Mouse (Mus musculus): ENCODE measurements around the gene Cycs. TPM values are rescaled to one million over a fixed set of nuclear protein-coding genes. Genes with fewer than 3 reads are reported as not detected.

The Cycs gene
- polyA plus RNA-seq, 1 experiment, result 51.9 TPM

- TF ChIP-seq TCF12 (IDR thresholded peaks at IDR 0.05; ENCODE audit: insufficient read depth, poor library complexity, severe bottlenecking) (no peak), MYOD1 (IDR thresholded peaks at IDR 0.05; ENCODE audit: control insufficient read depth in 1 of 3, insufficient read length in 2 of 3, low read depth in 2 of 3) (no peak), MYOG (IDR thresholded peaks at IDR 0.05; ENCODE audit: control insufficient read depth in 1 of 3, insufficient read depth in 1 of 3, insufficient read length in 2 of 3, low read depth in 2 of 3) (no peak), POLR2AphosphoS2 (IDR thresholded peaks at IDR 0.05; ENCODE audit: insufficient read length, low read depth) (no peak), E2F4 (IDR thresholded peaks at IDR 0.05; ENCODE audit: insufficient read depth) (no peak), MAX (IDR thresholded peaks at IDR 0.05; ENCODE audit: low read depth) (no peak), SRF (IDR thresholded peaks at IDR 0.05; ENCODE audit: control insufficient read depth, insufficient read length, low read depth) (no peak), CEBPB (IDR thresholded peaks at IDR 0.05; ENCODE audit: insufficient read depth, poor library complexity, severe bottlenecking) (no peak)
- no peak overlapping the region for H3K4me2 ChIP-seq (ENCODE audit: low read depth)
Measured at GRCm38 (mm10) chr6:50593334-50593845, 27.1 kb upstream of the Cycs start.

DNA sequence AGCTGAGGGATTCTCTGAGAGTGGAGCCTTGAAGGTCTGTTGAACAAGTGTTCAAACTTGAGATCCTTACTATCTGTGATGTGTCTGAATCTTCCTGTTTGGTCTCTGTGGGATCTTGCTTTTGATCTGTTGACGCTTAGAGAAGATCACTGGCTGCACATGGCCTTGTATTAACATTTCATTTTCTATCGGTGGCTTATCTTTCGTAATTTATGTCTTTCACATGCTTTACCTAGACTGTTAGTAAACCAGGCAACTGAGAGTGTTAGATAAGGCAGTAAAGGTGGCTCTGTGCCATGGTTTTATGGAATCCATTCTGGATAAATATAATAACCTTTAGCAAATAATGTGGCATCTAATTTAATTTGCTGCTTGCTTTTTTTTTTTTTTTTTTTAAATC is 23.9 kb upstream of the Cycs start:
- TF ChIP-seq CEBPB (IDR thresholded peaks at IDR 0.05; ENCODE audit: insufficient read depth, poor library complexity, severe bottlenecking), result no peak
- TF ChIP-seq POLR2AphosphoS2 (IDR thresholded peaks at IDR 0.05; ENCODE audit: insufficient read length, low read depth), result no peak
- no peak for TF ChIP-seq MAX (IDR thresholded peaks at IDR 0.05; ENCODE audit: low read depth)
- no peak for TF ChIP-seq MYOD1 (IDR thresholded peaks at IDR 0.05; ENCODE audit: control insufficient read depth in 1 of 3, insufficient read length in 2 of 3, low read depth in 2 of 3)
- no peak for TF ChIP-seq POLR2A (IDR thresholded peaks at IDR 0.05; ENCODE audit: insufficient read length, low read depth)
- TF ChIP-seq USF1 (IDR thresholded peaks at IDR 0.05; ENCODE audit: low read depth), result no peak
- TF ChIP-seq SRF (IDR thresholded peaks at IDR 0.05; ENCODE audit: control insufficient read depth, insufficient read length, low read depth), result no peak
- TF ChIP-seq TCF12 (IDR thresholded peaks at IDR 0.05; ENCODE audit: insufficient read depth, poor library complexity, severe bottlenecking), result no peak
- H3K4me3 ChIP-seq, result no peak overlapping the region
- peaks cover 16% of the 10 kb centered on the region for H3K27me3 ChIP-seq (ENCODE audit: control insufficient read depth, insufficient read depth, insufficient read length)
- H3ac ChIP-seq (ENCODE audit: control insufficient read depth, insufficient read length), result no peak overlapping the region
- no peaks in the 10 kb centered on the region for H3K79me2 ChIP-seq (ENCODE audit: control insufficient read depth, insufficient read depth)
- no peaks in the 10 kb centered on the region for H3K36me3 ChIP-seq (ENCODE audit: control insufficient read depth, insufficient read depth)
- no peak overlapping the region for H3K4me2 ChIP-seq (ENCODE audit: low read depth)

More at GRCm38 (mm10) chr6:50593334-50593845, 27.1 kb upstream of the Cycs start:
- no peaks in the 10 kb centered on the region for H3K36me3 ChIP-seq (ENCODE audit: control insufficient read depth, insufficient read depth)
- H3K4me3 ChIP-seq, result no peak overlapping the region
- H3ac ChIP-seq (ENCODE audit: control insufficient read depth, insufficient read length), result no peak overlapping the region
- H3K79me2 ChIP-seq (ENCODE audit: control insufficient read depth, insufficient read depth), result no peaks in the 10 kb centered on the region
- peaks cover 6% of the 10 kb centered on the region for H3K27me3 ChIP-seq (ENCODE audit: control insufficient read depth, insufficient read depth, insufficient read length)

GRCm38 (mm10) chr6:50588251-50588650 is 21.9 kb upstream of the Cycs start:
- TF ChIP-seq TCF3 (IDR thresholded peaks at IDR 0.05; ENCODE audit: insufficient read length, low read depth) (no peak), TCF12 (IDR thresholded peaks at IDR 0.05; ENCODE audit: insufficient read depth, poor library complexity, severe bottlenecking) (no peak), POLR2AphosphoS2 (IDR thresholded peaks at IDR 0.05; ENCODE audit: insufficient read length, low read depth) (no peak), MYOD1 (IDR thresholded peaks at IDR 0.05; ENCODE audit: control insufficient read depth in 1 of 3, insufficient read length in 2 of 3, low read depth in 2 of 3) (no peak), MAX (IDR thresholded peaks at IDR 0.05; ENCODE audit: low read depth) (no peak), POLR2A (IDR thresholded peaks at IDR 0.05; ENCODE audit: insufficient read length, low read depth) (no peak), CEBPB (IDR thresholded peaks at IDR 0.05; ENCODE audit: insufficient read depth, poor library complexity, severe bottlenecking) (no peak), E2F4 (IDR thresholded peaks at IDR 0.05; ENCODE audit: insufficient read depth) (no peak), MYOG (IDR thresholded peaks at IDR 0.05; ENCODE audit: control insufficient read depth in 1 of 3, insufficient read depth in 1 of 3, insufficient read length in 2 of 3, low read depth in 2 of 3) (no peak), USF1 (IDR thresholded peaks at IDR 0.05; ENCODE audit: low read depth) (no peak), REST (IDR thresholded peaks at IDR 0.05; ENCODE audit: insufficient read depth, insufficient read length) (no peak), SRF (IDR thresholded peaks at IDR 0.05; ENCODE audit: control insufficient read depth, insufficient read length, low read depth) (no peak)
- Histone ChIP-seq H3K79me2 (ENCODE audit: control insufficient read depth, insufficient read depth) (no peaks in the 10 kb centered on the region), H3K27me3 (ENCODE audit: control insufficient read depth, insufficient read depth, insufficient read length) (peaks cover 21% of the 10 kb centered on the region), H3K4me2 (ENCODE audit: low read depth) (no peak overlapping the region), H3K4me3 (no peak overlapping the region), H3K36me3 (ENCODE audit: control insufficient read depth, insufficient read depth) (no peaks in the 10 kb centered on the region), H3ac (ENCODE audit: control insufficient read depth, insufficient read length) (no peak overlapping the region)

GRCm38 (mm10) chr6:50587412-50587811 is 21.1 kb upstream of the Cycs start:
- peaks cover 21% of the 10 kb centered on the region for H3K27me3 ChIP-seq (ENCODE audit: control insufficient read depth, insufficient read depth, insufficient read length)
- H3K79me2 ChIP-seq (ENCODE audit: control insufficient read depth, insufficient read depth), result no peaks in the 10 kb centered on the region
- H3K36me3 ChIP-seq (ENCODE audit: control insufficient read depth, insufficient read depth), result no peaks in the 10 kb centered on the region
- no peak overlapping the region for H3K4me2 ChIP-seq (ENCODE audit: low read depth)
- H3ac ChIP-seq (ENCODE audit: control insufficient read depth, insufficient read length), result no peak overlapping the region
- TF ChIP-seq USF1 (IDR thresholded peaks at IDR 0.05; ENCODE audit: low read depth), result no peak
- TF ChIP-seq MYOG (IDR thresholded peaks at IDR 0.05; ENCODE audit: control insufficient read depth in 1 of 3, insufficient read depth in 1 of 3, insufficient read length in 2 of 3, low read depth in 2 of 3), result no peak
- no peak for TF ChIP-seq POLR2AphosphoS2 (IDR thresholded peaks at IDR 0.05; ENCODE audit: insufficient read length, low read depth)
- H3K4me3 ChIP-seq, result no peak overlapping the region

DNA sequence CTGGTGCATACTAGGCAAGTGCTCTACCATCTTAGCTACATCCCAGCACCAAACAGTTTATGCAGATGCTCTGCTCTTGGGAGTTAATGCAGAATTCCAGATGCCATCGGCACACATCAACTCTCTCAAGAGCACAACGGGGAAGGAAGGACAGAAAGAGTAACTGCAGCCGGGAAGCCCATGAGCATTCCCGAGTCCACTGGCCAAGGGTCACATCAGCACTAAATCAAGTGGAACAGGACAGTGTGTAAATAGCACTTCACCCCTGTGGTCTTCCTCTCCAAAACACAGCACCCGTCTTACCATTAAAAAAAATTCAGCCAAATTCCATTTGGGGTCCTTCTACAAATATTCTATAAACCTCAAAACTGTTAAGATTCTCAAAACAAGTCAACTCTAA is 20.0 kb upstream of the Cycs start:
- Histone ChIP-seq H3K79me2 (ENCODE audit: control insufficient read depth, insufficient read depth) (no peaks in the 10 kb centered on the region), H3K4me2 (ENCODE audit: low read depth) (no peak overlapping the region), H3K36me3 (ENCODE audit: control insufficient read depth, insufficient read depth) (no peaks in the 10 kb centered on the region), H3K4me3 (no peak overlapping the region), H3K27me3 (ENCODE audit: control insufficient read depth, insufficient read depth, insufficient read length) (peaks cover 23% of the 10 kb centered on the region), H3ac (ENCODE audit: control insufficient read depth, insufficient read length) (no peak overlapping the region)
- TF ChIP-seq REST (IDR thresholded peaks at IDR 0.05; ENCODE audit: insufficient read depth, insufficient read length), result no peak
- no peak for TF ChIP-seq SRF (IDR thresholded peaks at IDR 0.05; ENCODE audit: control insufficient read depth, insufficient read length, low read depth)
- TF ChIP-seq USF1 (IDR thresholded peaks at IDR 0.05; ENCODE audit: low read depth), result no peak
- no peak for TF ChIP-seq MAX (IDR thresholded peaks at IDR 0.05; ENCODE audit: low read depth)
- no peak for TF ChIP-seq TCF3 (IDR thresholded peaks at IDR 0.05; ENCODE audit: insufficient read length, low read depth)
- TF ChIP-seq MYOD1 (IDR thresholded peaks at IDR 0.05; ENCODE audit: control insufficient read depth in 1 of 3, insufficient read length in 2 of 3, low read depth in 2 of 3), result no peak
- TF ChIP-seq TCF12 (IDR thresholded peaks at IDR 0.05; ENCODE audit: insufficient read depth, poor library complexity, severe bottlenecking), result no peak
- no peak for TF ChIP-seq POLR2A (IDR thresholded peaks at IDR 0.05; ENCODE audit: insufficient read length, low read depth)
- TF ChIP-seq POLR2AphosphoS2 (IDR thresholded peaks at IDR 0.05; ENCODE audit: insufficient read length, low read depth), result no peak
- TF ChIP-seq MYOG (IDR thresholded peaks at IDR 0.05; ENCODE audit: control insufficient read depth in 1 of 3, insufficient read depth in 1 of 3, insufficient read length in 2 of 3, low read depth in 2 of 3), result no peak
- TF ChIP-seq CEBPB (IDR thresholded peaks at IDR 0.05; ENCODE audit: insufficient read depth, poor library complexity, severe bottlenecking), result no peak
- TF ChIP-seq E2F4 (IDR thresholded peaks at IDR 0.05; ENCODE audit: insufficient read depth), result no peak

Data from myocyte (in vitro differentiated cells).